Mouse (Mus musculus) cerebellum, adult 9-10 months (tissue): ENCODE data around the gene Cavin1.

Experiments used
- DNase-seq: peaks from one replicate; pipeline ENCODE4 v3.0.0; 2022

Gene Cavin1

DNA sequence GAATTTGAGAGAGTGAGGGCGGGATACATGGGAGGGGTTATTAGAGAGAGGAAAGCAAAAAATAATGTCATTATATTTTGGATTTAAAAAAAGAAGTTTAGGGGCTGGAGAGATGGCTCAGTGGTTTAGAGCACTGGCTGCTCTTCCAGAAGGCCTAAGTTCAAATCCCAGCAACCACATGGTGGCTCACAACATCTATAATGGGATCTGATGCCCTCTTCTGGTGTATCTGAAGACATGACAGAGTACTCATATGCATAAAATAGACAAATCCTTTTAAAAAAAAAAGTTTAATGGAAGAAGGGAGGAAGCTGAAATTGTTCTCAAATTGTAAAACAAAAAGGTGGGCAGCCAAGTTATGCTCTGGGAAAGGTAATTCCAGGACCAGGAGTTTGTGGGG is 21.1 kb downstream of the Cavin1 start:
- no peak for DNase-seq

DNA sequence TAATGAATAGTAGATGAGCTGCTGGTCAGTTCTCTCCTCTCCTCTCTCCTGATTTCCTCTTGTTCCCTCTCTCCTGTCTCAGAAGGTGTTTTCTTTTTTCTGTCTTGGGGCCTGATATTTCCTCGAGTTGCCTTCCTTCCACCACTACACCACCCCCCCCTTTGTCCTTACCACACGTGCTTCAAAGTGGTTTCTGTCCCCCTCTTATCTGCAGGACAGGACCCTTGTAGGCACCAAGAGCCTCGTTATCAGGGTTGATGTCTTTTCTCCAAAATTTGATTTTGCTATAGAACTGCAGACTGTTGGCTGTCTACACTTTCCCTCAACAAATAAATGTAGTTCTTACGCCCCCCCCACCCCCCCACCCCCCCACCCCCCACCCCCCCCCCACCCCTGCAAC is 22.4 kb downstream of the Cavin1 start:
- no peak for DNase-seq

DNA sequence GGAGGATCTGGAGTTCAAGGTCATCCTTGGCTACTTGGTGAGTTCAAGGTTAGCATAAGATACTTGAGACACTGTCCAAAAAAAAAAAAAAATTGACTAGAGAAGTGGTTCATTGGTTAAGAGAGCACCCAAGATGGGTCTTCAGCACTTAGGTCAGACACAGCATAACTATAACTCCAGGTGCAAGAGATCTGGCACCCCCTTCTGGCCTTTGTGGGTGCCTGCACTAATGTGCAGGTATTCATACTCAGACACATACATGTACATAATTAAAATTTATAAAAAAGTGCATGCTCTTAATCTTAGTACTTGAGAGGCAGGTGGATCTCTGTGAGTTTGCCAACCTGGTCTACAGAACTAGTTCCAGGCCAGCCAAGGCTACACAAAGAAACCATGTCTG is 23.1 kb downstream of the Cavin1 start:
- DNase-seq = no peak

DNA sequence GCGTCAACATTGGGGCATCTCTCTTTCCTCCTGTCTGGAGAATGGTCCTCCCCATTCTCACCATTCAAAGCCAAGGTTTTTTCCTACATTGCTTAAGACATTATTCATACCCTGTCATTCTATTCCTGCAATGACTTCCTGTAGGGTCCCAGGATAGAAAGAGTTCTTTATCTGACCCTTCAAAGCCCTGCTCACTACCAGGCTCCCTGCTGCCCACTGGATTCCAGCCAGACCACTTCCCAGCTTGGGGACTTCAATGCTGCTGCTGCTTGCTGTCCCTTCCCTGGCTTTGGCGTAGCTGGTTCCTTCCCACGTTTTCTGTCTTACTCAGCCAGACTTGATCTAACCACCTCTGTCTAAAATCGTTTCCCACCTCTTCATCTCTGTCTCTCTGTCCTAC is 23.8 kb downstream of the Cavin1 start:
- DNase-seq = no peak

- DNase-seq = no peak
Observed at GRCm38 (mm10) chr11:100942388-100942787, 28.3 kb downstream of the Cavin1 start.

DNA sequence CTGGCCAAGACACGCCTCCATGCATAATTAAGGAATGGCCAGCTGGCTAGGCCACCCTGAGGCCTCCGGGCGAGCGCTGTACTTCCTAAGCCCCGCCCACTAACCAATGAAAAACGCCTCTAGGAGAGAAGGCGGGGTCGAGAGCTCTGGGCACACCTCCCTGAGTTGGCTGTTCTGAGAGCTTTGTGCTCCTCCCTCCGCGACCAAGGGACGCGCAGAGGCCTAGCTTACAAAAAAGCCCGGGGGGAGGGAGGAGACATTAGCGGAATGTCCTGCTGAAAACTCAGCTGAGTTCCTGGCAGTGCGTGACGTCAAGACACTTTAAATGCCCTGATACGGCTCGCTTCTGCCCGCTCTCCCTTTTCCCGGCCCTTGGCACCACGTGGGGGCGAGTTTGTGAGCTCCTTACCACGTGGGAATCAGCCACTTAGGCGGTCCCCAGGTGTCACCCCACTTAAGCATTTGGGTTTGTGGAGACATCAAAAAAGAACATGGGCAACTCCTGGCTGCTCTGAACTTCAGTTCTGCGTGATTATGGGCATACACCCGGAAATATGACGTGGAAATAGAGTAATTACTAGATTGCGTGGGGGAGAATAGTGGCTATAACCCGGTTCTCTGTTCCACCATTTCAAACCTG is 31.1 kb downstream of the Cavin1 start, which contains the start of gene Stat3:
Gene Stat3 (minus strand): TSS at position 29 of the 640 bp plus-strand sequence.
- peak; percentile 99 for DNase-seq

- DNase-seq = no peak
Observed at GRCm38 (mm10) chr11:100938711-100939511, 31.8 kb downstream of the Cavin1 start.

GRCm38 (mm10) chr11:100938112-100938511 is 32.6 kb downstream of the Cavin1 start:
- DNase-seq = no peak

GRCm38 (mm10) chr11:100937295-100937694 is 33.4 kb downstream of the Cavin1 start:
- no peak for DNase-seq

GRCm38 (mm10) chr11:100935373-100936355 is 35.0 kb downstream of the Cavin1 start:
- DNase-seq = no peak

GRCm38 (mm10) chr11:100931254-100931921 is 39.3 kb downstream of the Cavin1 start:
- DNase-seq = no peak

DNA sequence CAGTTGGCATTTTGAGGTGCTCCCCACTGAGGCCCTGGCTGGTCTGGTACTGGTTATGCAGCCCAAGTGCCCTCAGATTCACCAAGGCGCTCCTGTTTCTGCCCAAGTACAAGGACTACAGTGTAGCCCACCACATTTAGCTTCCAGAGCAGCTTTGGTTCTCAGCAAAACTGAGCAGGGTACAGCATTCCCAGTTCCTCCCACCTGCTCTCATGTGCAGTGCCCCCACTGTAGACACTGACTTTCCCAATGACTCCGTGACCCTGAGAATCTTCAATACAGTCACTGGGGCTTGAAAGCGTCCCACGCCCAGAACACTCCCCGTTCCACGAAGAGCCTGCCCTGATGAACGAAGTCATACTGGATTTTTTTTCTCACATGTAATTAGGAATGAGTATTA is 40.1 kb downstream of the Cavin1 start:
- DNase-seq = no peak

GRCm38 (mm10) chr11:100927386-100927785 is 43.3 kb downstream of the Cavin1 start:
- no peak for DNase-seq

GRCm38 (mm10) chr11:100924386-100924919 is 46.2 kb downstream of the Cavin1 start:
- no peak for DNase-seq

GRCm38 (mm10) chr11:100920887-100921624 is 49.6 kb downstream of the Cavin1 start:
- DNase-seq = no peak

GRCm38 (mm10) chr11:100918007-100918406 is 52.7 kb downstream of the Cavin1 start:
- DNase-seq = no peak

GRCm38 (mm10) chr11:100916432-100916971 is 54.2 kb downstream of the Cavin1 start:
- no peak for DNase-seq

DNA sequence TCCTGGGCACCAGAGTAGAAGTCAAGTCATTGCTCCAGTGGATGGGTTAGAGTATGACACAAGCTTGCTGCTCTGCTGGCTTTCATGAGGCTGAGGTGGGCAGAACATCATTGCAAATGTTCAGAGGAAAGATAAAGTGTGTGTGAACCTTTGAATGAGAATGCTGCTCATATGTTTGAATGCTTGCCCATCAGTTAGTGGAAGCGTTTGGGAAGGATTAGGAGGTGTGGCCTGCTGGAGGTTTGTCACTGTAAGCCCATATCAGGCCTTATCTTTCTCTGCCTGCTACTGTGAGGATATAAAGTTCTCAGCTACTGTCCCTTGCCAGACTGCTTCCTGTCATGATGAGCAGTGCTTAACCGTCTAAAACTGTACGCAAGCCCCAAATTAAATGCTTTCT is 55.6 kb downstream of the Cavin1 start:
- no peak for DNase-seq

DNA sequence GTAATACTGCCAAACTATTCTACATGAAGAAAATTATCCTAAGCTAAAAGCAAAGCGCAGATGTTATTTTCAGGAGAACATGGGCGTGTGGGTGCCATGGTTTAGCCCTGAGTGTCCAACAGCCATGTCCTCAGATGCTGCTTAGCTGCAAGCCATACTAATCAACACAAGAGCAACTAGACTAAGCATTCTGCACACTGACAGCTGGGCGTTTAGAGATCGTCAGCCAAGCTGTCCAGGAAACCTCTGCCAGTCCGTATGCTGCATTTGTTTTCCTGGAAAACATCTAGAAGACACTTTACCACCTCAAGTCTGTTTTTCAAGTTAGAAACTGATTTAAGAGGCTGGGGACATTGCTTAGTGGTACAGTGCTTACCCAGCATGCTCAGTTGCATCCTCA is 56.3 kb downstream of the Cavin1 start:
- no peak for DNase-seq

DNA sequence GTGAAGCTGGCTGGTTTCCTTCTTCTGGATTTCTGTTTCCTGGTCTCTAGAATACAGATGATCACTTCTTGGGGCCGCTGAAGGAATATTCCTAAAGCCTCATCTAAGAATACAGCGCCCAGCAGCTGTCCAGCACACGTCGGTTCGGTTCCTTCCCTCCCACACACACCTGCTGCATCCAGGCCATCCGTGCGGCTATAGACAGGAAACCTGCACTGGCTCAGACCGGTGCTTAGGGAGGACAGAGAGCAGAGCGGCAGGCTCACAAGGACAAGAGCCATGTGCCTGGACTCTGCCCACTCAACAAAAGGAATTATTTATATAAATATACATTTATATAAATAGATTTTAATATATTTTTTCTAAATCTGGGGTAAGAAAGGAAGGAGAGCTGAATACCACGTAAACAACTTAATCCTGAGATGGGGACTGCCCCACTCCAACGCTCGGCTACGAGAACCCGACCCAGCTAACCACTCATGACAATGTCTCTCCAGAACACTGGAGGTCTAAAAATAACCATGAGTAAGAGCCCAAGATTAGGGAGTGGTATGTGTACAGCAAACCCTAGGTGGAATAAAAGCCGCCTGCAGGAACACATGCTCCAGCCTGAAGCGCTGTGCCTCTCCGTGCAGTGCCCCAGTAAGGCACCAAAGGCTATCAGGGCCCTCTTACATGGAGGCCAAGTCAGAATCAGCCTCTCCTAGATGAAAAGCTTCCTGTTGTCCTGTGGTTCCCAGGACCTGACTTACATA is 58.1 kb downstream of the Cavin1 start:
- no peak for DNase-seq

- DNase-seq = no peak
Observed at GRCm38 (mm10) chr11:100908567-100908966, 62.1 kb downstream of the Cavin1 start.
